Mouse (Mus musculus) heart, adult 18-20 months (tissue): ENCODE measurements around the gene Mup8. TPM values are rescaled to one million over a fixed set of nuclear protein-coding genes. Genes with fewer than 3 reads are reported as not detected.
"Not testable (repeated sequence)": the region's sequence is repeated elsewhere in the genome, so short reads cannot be mapped to it uniquely, and the experiment has no call there.

Experiments used
- DNase-seq, 2 experiments: peaks; one replicate each; pipeline ENCODE4 v3.0.0; 2021 to 2022; ENCODE audit warnings: mixed read lengths in 1 of 2
- long read RNA-seq, 2 experiments: library from polyadenylated mRNA; stranded (forward); transcript quantifications; one replicate each; pipeline ENCODE4 v2.0.0; 2021
- total RNA-seq, 2 experiments: library from RNA; stranded (reverse); gene quantifications; 2 replicates each; pipeline ENCODE4 v1.2.3; 2021

The Mup8 gene
- total RNA-seq = not detected
- long read RNA-seq, experiment 1 = 0 reads
- long read RNA-seq, experiment 2 = 0 reads

GRCm38 (mm10) chr4:60222499-60222898 is at the start of gene Mup8:
Gene Mup8 (minus strand): TSS chr4:60222599.
- not testable (repeated sequence) for DNase-seq

GRCm38 (mm10) chr4:60265977-60266770 is 43.8 kb upstream of the Mup8 start:
- not testable (repeated sequence) for DNase-seq

GRCm38 (mm10) chr4:60262706-60263105 is 40.3 kb upstream of the Mup8 start:
- DNase-seq = not testable (repeated sequence)

Other genes starting within 250 kb of the Mup8 start
- gene Mup7, start 152.1 kb downstream of the Mup8 start, total RNA-seq = not detected
- not detected for gene Mup2, start 68.3 kb downstream of the Mup8 start, total RNA-seq
- gene Mup9, start 199.4 kb upstream of the Mup8 start, total RNA-seq = not detected